Mouse (Mus musculus) embryonic fibroblast, embryonic 13.5 days (primary cell): ENCODE data around the gene Defb35.

Experiments used
- CTCF ChIP-seq: IDR thresholded peaks from 2 replicates; pipeline ENCODE4 v1.5.1; 2011; ENCODE audit warnings: mild to moderate bottlenecking, control low read depth, low read length, moderate library complexity, borderline replicate concordance; ENCODE audit not compliant: insufficient read depth
- POLR2A ChIP-seq: IDR thresholded peaks from 2 replicates; pipeline ENCODE4 v1.6.1; 2011; ENCODE audit warnings: low read depth, mild to moderate bottlenecking, control low read depth, low read length, moderate library complexity

GRCm38 (mm10) chr8:21958414-21958813, 20.3 kb downstream of the Defb35 start, which contains the start of gene Fam90a1a:
- no peak for TF ChIP-seq CTCF
- TF ChIP-seq POLR2A: no peak
